Mouse (Mus musculus): ENCODE data around the gene Cacna2d3.

GRCm38 (mm10) chr14:29650591-29650990 lies 71.1 kb downstream of the Cacna2d3 start:
- TF ChIP-seq CTCF (IDR thresholded peaks at IDR 0.05; ENCODE audit: insufficient read depth, low read depth, low read length) (no peak), POLR2A (IDR thresholded peaks at IDR 0.05; ENCODE audit: insufficient read depth, low read depth, low read length) (no peak)

All from olfactory bulb, adult 2 months (tissue).